In the genomic region with DNA sequence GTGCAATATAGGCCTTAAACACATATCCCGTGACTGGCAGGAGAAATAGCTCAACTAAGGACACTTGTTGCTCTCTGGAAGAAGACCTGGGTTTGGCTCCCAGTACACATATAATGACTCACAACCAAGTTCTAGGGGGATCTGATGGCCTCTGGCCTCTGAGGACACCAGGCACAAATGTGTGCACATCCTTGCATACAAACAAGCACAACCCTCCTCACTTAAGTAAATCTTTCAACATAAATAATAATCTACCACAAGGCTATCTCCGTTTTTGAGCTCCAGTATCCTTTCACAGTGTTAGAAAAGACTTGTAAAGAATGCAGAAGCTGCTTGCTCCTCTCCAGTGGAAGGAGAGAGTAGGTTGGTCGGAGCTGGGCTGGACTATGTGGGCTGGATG, we compare ENCODE assay signal across 25 mouse cellular contexts. TPM values are rescaled to one million over a fixed set of nuclear protein-coding genes. Genes with fewer than 3 reads are reported as not detected.
"Had no signal": no experiment of that assay in that cellular context is flagged by ENCODE, and none has a peak within 500 bp of the region (broad histone marks: within the 10 kb centered on the region; RNA-seq: fewer than 3 reads in every experiment).

No protein-coding gene starts in this region.

- H3K4me2 ChIP-seq: kidney, embryonic 15.5 days; limb, embryonic 13.5 days; liver, embryonic 12.5 days; liver, embryonic 15.5 days; lung, embryonic 15.5 days; midbrain, embryonic 12.5 days; midbrain, embryonic 15.5 days; neural tube, embryonic 13.5 days had no signal

- H3K9me3 ChIP-seq: kidney, embryonic 15.5 days; limb, embryonic 13.5 days; liver, embryonic 12.5 days; liver, embryonic 15.5 days; lung, embryonic 15.5 days; midbrain, embryonic 12.5 days; midbrain, embryonic 15.5 days; neural tube, embryonic 13.5 days had no signal

- H3K4me3 ChIP-seq: kidney, embryonic 15.5 days; left cerebral cortex, adult 2 months; limb, embryonic 13.5 days; liver, embryonic 12.5 days; liver, embryonic 15.5 days; lung, embryonic 15.5 days; megakaryocyte, embryonic 14.5 days; midbrain, embryonic 12.5 days; midbrain, embryonic 15.5 days; neural tube, embryonic 13.5 days had no signal

- H3K4me1 ChIP-seq: liver, embryonic 15.5 days had no signal

- DNase-seq: kidney, adult 11 months; kidney, adult 8-10 months; kidney, postnatal 10 days; kidney, postnatal 36 days; layer of hippocampus, postnatal 36 days; liver; lung, adult 18-20 months; lung, postnatal 10 days; lung, postnatal 36 days; thymus, adult 18-20 months; thymus, postnatal 36 days had no signal

- H3K36me3 ChIP-seq: kidney, embryonic 15.5 days; limb, embryonic 13.5 days; liver, embryonic 12.5 days; liver, embryonic 15.5 days; lung, embryonic 15.5 days; midbrain, embryonic 12.5 days; midbrain, embryonic 15.5 days; neural tube, embryonic 13.5 days had no signal

- H3K27ac ChIP-seq: kidney, embryonic 15.5 days; left cerebral cortex, adult 2 months; limb, embryonic 13.5 days; liver, embryonic 12.5 days; liver, embryonic 15.5 days; lung, embryonic 15.5 days; midbrain, embryonic 12.5 days; midbrain, embryonic 15.5 days; neural tube, embryonic 13.5 days had no signal

- H3K9ac ChIP-seq: kidney, embryonic 15.5 days; limb, embryonic 13.5 days; liver, embryonic 12.5 days; liver, embryonic 15.5 days; lung, embryonic 15.5 days; midbrain, embryonic 12.5 days; midbrain, embryonic 15.5 days; neural tube, embryonic 13.5 days had no signal

- ATAC-seq: liver, embryonic 12.5 days; midbrain, embryonic 15.5 days had no signal

RNA-seq across cellular contexts. Expression of a gene that starts 1.7 kb away (rescaled TPM):
- polyA plus RNA-seq: kidney, embryonic 15.5 days; limb, embryonic 13.5 days; liver, embryonic 12.5 days; liver, embryonic 15.5 days; lung, embryonic 15.5 days; small intestine, adult 2 months; spleen, adult 2 months; stomach, embryonic 16.5 days; testis, adult 2 months had no signal
